Mouse (Mus musculus) hematopoietic multipotent progenitor cell, adult 10-12 weeks (in vitro differentiated cells): ENCODE results near the gene Gm20834. TPM values are rescaled to one million over a fixed set of nuclear protein-coding genes. Genes with fewer than 3 reads are reported as not detected.

ENCODE experiments used
- polyA plus RNA-seq: library from polyadenylated mRNA; stranded (reverse); fragments of >175 nt; gene quantifications from 2 replicates; pipeline ENCODE4 v1.2.3, GENCODE M21; 2012; ENCODE audit warnings: low replicate concordance

The Gm20834 gene
- not detected in 2 replicates for polyA plus RNA-seq

GRCm38 (mm10) chrY:10324489-10324888 is at the start of gene Gm20834:
Gene Gm20834 (minus strand): TSS chrY:10324589.

Other genes starting within 250 kb of the Gm20834 start
- not detected in 2 replicates for gene Gm21310, start 177.4 kb downstream of the Gm20834 start, polyA plus RNA-seq
- not detected in 2 replicates for gene Gm28510, start 88.1 kb upstream of the Gm20834 start, polyA plus RNA-seq
- not detected in 2 replicates for gene Gm20737, start 211.5 kb upstream of the Gm20834 start, polyA plus RNA-seq
- not detected in 2 replicates for gene Gm21775, start 228.9 kb upstream of the Gm20834 start, polyA plus RNA-seq